Mouse (Mus musculus) testis, postnatal 10 days (tissue): ENCODE data around the gene Tmem150a.
A peak's percentile ranks its signal among the peaks of the same experiment; 100 is the strongest.

Source experiments
- DNase-seq: peaks from one replicate; pipeline ENCODE4 v3.0.0; 2021; ENCODE audit warnings: low spot score

The Tmem150a gene

DNA sequence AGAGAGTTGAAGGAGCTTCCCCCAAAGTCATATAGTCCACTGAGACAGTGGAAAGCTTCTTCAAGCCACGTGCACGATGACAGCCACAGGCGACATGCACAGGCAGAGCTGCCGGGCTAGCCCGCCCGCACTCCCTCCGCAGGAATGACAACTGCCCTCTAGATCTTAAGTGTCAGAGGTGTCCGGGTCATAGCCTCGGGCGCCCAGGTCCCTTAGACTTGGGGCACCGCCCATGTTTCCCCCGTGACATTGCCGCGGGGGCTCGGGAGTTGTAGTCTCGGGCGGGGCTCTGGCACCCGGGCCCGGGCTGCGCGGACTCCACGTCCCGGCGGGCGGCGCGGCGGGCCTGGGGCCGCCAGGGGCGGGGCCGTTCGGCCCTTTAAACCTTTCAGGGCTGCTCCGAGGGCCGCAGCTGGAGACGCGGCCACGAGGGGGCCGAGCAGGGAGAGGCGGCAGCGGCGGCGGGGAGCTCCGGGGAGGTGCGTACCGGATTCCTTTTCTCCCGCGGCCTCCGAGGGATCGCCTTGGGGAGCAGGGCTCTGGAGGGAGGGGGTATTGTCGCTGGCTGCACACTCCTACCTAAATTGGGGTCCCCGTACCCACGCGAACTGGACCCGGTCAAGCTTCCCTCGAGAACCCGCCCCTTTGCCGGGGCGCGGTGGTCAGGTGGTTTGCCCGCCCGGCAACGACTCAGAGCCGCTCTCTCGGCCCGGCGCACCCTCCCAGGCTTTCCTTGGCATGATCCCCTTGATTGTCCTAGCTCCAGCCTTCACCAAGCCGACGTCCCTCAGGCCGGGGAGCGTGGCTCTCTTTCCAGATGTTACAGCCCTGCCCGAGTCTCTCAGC lies at the start of gene Tmem150a:
Tmem150a (plus strand) TSS at position 382 of the 846 bp plus-strand sequence.
- peak; percentile 87 for DNase-seq

DNA sequence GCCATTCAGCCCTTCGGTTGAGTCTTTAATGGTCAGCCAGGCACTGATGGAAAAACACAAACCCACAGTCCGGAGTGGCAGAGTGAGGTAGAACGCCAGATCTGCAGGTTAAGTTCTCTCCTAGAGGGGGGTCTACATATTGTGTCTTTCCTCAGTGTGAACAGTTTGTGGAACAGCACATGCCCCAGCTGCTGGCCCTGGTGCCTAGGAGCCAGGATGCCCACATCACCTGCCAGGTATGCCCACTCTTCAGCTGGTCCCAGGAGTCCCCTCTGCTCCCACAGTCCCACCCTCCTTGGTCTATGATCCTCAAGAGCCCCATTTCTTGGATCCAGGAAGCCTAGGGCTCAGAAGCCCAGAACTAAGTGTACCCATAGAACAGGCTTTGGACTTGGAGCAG lies 43.0 kb upstream of the Tmem150a start:
- no peak for DNase-seq

DNA sequence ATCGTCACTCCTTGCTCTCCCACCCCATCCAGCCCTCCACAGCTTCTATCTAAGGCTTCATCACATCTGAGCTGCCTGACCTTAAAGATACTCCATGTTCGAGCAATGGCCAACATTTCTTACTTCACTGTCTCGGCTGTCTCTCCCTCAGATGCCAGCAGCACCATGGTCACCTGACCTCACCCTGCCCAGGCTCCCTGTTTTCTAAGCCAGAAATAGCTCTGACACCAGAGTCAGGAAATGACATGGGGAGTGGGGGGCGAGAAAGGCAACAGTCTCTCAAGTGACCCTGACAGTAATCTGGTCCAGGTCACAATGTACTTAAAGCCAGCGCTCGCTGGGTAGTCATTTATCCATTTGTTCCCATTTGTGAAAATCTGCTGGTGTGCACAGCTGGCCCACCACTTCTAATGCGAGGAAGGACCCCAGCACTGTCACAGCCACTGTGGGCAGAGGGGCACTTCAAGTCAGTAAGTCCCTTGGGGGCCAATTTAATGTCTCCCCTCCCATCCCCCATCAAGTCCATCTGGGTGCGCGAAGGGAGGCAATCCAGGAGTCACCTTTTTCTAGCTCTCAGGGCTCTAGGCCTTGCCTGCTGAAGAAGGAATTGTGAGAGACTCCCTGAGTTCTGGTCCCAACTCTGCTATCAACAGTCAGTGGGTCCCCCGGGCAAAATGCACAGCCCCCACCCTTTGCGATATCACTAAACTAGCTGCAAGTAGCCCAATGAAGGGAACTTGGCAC lies 42.0 kb upstream of the Tmem150a start:
- DNase-seq = no peak

DNA sequence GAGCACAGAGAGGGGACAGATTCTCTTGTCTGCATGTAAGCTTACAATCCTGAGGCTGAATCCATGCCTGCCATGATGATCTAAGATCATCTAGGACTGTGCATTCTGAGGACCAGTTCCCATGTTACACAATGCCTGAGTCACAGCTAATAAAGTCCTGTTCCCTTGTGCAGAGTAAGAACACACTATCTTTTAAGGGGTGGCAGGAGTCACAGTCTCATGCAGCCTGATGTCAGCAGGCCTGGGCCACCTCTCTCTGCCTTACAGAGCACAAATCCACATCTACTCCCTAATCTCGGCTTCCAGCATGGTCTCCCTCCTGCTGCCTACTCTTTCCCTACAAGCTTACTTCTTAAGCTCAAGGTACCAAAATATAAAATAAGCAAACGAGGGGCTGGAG lies 39.9 kb upstream of the Tmem150a start:
- no peak for DNase-seq

DNA sequence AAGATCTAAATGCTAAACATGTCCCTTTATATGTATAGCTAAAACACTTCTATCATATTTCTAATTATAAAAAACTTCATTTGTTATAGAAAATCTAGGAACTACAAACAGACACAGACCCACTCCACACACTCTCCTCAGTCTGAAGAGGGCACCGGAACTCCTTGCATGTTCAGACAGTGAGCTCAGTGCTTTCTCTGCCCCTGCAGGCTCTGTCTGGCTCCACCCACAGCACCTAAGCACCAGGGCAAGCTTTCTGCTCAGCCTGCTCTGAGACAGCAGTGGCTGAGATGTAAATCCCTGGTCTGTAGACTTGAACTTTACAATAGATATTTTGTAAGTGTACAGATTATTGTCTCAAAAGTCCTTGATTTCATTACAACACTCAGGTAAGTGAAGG lies 39.2 kb upstream of the Tmem150a start:
- no peak for DNase-seq

DNA sequence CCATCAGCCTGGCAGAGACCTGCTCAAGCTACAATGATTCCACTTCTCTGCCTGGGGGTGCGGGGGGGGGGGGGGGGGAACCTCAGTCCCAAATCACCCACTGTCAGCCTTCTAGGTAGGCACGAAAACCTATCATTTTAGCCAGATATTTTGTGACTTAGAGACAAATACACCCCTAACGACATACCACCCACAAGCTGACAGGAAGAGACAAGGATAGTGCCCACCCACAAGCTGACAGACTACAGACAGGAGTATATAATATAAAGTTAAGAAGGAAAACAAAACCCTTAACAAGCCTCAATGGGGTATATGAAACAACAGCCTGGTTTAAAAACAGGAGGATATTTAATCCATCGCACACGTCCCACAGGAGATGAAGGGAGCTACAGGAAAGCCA lies 36.8 kb upstream of the Tmem150a start:
- no peak for DNase-seq

DNA sequence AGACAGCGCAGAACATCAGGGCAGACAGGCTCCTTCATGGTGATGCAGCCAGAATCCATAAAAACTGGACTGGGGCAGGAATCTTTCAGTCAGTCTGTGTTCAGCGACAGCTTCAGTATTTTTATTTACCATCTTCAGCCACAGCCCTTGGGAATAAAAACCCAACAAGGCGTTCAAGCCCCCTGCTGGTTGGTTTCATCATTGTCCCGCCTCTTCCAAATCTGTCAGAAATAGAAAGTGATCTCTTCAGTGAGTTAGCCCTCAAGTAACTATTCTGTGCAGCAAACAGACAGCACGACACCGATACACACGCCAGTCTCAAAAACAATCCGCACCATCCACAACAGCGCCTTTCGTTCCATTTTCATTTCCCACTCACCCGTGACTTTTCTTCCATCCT lies 36.2 kb upstream of the Tmem150a start:
- peak; percentile 68 for DNase-seq

DNA sequence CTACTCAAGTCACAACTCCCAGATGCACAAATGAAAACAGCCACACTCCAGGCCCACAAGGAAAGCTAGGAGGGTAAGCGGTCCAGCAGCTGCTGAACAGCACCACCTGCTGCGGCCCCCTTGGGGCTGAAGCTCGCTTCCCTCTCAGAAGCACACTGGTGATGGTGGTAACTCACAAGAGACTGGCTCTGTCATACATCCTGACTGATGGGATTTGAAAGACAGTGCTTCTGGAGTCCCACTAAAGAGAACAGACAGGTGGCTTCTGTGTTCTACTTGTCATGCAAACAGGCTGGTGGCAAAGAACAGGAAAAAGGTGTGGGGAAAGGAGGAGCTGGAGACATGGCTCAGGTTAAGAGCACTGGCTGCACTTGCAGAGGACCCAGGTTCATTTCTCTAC lies 32.3 kb upstream of the Tmem150a start:
- no peak for DNase-seq

DNA sequence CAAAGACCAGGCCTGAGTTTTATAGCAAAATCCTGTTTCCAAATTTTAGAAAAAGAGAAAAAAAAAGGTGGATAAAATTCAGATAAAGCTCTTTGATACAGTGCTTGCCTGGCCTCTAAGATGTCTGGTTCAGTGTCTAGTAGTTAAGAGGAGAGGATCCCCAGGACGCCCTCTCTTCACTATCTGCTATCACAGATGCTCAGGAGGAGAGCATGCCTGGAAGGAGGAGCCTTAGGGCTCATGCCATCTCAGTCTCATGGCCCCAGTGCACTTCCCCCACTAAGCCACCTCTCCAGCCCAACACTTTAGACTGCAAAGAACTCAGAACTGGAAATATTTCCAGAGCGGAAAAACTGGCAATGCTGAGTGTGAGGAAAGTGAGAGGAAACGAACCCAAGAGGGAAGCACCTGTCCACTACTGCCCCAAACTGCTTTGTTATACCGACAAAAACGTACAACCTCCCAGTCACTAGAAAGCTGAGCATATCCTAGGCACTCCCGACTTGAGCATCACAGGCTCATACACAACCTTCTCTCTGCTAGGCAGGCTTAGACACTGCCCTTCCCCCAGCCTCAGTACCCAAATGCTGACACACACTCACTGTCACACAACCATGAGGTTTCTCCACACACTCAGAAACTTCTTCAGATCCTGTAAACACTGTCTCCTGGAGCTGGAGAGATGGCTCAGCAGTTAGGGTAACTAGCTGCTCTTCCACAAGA lies 31.3 kb upstream of the Tmem150a start:
- DNase-seq = no peak

DNA sequence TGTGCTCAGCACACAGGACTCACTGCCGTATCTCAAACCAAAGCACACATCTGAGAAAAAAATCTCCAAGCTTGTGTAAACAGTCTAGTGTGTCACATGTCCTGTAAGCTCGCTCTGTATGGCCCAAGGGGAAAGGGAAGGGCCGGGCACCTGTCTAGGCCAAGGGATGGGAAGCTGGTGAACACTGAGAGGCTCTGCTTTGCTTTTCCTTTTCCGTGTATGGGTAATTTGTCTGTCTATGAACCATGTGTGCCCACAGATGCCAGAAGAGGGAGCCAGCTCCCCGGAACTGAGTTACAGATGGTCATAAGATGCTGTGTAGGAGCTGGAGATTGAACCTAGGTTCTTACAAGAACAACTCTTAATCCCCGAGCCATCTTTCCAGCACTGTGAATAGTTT lies 29.0 kb upstream of the Tmem150a start:
- peak; percentile 56 for DNase-seq

DNA sequence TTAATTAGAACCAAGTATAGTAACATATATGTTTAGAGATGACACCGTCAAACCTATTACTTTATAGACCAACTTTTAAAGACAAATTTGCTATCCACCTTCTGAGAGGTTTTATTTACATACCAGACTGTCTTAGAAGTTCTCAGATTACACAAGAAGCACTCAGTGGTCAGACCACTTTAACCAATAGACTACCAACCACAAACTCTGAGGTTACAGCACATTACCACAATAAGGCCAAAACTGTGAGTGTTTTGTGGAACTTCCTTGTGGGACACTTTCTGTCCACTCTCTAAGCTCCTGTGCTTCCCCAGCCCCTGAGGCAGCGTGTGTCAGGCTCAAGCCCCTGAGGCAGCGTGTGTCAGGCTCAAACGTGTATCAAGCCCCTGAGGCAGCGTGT lies 26.2 kb upstream of the Tmem150a start:
- no peak for DNase-seq

DNA sequence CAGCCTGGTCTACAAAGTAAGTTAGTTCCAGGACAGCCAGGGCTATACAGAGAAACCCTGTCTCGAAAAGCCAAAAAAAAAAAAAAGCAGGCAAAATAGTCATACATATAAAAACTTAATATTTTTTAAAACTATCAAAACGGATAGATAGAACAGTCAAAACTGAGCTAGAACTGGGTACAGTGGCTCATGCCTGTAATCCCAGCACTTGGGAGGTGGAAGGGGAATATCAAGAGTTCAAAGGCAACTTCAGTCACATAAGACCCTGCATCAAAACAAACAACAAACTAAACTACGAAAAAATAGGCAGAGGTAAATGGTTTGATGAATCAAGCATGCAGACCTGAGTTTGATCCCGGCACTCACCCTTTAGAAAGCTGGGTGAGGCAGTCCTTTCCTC lies 25.1 kb upstream of the Tmem150a start:
- no peak for DNase-seq

DNA sequence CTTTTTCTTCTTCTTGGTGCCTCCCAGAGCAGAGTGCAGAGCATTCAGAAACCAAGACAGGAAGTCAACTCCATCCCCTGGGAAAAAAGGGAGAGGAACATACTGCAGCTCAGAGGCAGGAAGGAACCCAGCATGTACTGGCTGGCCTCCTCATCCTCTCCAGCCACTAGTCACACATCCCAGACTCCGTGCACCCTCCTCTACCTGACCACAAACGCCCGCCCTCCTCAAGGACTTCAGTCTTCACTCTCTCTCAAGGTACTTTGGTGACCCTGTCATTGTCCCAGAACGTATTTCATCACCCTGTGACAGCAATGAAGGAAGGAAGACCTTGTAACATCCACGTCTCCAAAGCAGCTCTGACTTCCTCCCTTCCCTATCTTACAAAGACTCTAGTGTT lies 22.1 kb upstream of the Tmem150a start:
- DNase-seq = no peak

DNA sequence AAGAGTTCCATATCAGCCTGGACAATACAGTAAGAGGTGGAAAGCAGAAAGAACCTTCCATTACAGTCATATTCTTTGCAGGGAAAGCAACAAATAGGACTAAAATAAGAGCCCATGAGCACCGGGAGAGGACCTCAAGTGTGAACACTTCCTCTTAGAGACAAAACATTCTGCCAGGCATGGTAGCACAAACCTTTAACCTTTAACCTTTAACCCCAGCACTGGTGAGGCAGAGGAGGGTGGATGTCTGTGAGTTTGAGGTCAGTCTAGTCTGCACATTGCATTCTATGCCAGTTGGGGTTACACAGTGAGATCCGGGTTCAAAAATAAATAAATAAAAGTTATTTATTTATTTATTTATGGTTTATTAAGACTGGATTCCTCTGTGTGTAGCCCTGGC lies 14.8 kb upstream of the Tmem150a start:
- DNase-seq = no peak

DNA sequence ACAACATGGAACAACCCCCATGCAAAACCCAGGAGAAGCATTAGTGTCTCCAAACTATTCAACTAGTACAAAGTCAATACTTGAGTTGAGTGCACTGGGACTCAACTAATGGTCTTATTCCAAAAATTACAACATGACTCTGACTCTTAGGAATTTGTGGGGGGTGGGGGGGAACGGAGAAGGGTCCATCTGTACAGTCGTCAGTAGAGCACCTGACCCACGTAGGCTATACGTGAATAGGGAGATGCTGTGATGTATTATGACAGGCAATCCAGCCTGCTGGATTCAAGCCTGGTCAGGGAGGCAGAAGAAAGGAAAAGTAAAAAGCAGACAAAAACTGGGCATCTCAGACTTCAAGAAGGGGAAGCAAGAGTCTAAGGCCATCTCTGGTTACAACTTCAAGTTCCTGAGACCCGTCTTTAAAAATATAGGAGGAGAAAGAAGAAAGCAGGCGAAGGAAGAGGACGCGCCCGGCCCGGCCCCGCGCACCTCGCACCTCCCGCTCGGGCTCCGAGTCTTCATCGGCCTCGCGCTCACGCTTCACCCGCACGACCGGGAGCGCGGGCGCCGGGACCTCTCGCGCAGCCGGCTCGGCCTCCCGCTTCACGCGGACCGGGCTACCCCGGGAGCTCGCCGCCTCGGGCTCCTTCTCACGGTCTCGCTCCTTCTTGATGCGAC lies 10.7 kb upstream of the Tmem150a start:
- DNase-seq = no peak

DNA sequence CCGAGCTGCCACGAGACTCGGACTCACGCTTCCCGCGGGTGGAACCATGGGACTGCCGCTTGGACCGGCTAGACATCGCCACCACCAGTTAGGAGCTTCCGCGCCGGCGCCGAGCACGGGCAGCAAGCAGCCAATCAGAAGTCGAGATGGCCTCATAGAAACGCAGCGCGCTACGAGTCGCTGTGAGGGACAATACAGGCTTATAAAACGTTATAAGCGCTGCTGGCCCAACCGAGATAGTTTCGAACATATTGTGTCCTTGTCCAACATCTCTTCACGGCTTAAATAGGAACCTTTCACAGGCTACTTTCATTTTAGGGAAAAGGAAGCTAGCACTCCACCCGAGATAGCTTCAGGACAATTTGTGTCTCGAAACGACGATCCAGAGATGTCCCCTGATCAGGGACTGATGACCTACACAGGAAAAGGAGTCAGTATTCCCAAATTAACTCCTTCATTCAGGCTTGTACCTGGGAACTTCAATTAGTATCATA lies 10.1 kb upstream of the Tmem150a start, which contains the start of gene Usp39:
Usp39 (minus strand) TSS at position 111 of the 494 bp plus-strand sequence.
- peak; percentile 94 for DNase-seq

DNA sequence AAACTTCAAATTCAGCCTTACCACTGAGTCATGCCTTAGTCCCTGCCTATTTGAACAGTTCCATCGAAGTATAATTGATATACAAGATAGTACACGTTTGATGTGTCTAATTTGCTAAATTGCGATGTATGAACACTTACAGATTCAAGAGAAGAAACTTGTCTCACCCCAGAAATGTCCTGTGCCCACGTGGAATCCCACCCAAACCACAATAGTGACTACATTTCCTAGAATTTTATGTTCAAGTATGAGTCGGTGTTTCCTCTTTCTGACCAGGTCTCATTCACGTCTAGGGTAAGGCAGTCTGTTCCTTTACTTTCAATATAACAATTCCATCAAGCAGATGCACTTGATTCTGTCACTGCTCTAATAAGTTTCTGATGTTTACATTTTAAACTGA lies 9.6 kb upstream of the Tmem150a start:
- DNase-seq = no peak

DNA sequence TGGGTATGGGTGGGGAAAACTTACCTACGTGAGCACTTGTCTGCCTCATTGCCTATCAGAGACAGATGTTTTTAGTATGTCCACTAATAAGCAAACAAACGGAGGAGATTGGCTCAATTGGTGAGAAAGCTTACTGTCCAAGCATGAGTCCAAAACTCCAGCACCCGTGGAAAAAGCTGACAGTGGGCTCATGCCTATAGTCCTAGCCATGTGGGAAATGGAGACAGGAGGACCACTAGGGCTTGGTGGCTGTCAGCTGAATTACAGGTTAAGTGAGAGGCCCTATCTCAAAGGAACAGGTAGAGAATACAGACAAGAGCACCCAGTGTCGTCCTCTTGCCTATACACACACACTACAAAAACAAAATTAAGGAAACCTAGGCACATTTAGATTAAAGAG lies 9.0 kb upstream of the Tmem150a start:
- no peak for DNase-seq

DNA sequence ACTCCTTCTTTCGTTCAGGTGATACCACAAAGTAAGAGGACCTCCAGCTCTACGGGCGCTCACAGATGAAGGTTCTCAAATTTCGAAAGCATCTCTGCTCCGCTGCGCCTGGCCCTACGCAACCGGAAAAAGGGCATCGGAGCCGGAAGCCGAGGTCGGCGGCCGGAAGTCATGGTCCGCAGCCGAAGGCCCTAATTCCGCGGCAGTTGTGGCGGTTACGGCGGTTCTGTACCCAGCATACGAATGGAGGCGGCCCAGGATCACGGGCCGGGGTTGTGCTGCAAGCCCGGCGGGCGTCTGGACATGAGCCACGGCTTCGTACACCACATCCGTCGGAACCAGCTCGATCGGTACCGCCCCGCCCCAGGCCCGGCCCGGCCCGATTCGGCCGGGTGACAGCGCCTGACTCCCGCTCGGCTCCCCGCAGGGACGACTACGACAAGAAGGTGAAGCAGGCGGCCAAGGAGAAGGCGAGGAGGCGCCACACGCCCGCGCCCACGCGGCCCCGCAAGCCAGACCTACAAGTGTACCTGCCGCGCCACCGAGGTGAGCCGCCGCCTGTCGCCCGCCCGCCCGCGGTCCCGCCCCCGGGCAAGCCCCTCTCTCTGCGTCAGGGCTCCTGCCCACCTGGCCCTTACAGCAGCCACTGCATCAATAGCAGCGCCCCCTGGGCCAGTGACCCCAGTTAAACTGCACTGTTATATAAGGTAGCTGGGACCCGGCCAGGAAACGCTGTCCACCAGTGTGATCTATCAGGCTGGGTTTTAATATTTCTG lies 7.9 kb upstream of the Tmem150a start, which contains the start of gene 0610030E20Rik:
0610030E20Rik (plus strand) TSS at position 152 of the 776 bp plus-strand sequence.
- DNase-seq = peak; percentile 80

DNA sequence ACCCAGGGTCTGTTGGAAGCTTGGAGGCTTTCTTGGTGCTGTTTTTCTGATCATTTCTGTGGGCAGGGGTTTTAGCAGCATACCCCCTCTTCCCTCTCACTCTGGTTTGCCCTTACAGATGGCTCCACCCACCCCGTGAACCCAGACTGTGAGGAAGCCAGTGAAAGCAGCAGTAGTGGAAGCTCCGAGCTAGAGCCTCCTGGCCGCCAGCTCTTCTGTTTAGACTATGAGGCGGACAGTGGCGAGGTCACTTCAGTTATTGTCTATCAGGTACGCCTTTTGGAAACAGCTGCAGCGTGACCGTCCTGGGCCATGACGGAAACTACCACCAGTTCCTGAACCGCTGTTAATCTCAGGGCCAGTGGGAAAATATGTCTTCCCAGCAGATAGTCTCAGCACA lies 6.8 kb upstream of the Tmem150a start:
- DNase-seq = no peak

DNA sequence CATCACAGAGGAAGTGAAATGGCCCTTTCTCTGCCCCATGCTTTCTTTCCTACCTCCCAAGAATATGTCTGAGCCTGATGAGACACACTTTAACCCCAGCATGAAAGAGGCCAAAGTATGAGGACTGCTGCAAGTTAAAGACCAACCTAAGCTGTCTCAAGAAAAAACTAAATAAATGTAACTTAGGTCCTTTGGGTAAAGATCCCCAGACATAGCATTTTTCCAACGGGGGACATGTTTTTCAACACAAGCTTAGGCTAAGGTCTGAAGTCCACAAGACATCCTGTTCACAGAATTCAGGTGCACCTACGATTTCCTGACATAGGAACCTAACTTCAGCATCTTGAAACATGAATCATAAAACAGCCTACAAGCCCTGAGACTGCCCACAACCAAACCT lies 5.0 kb upstream of the Tmem150a start:
- DNase-seq = no peak
